Comparison of ENCODE assay signal across 32 mouse cellular contexts in the genomic region with DNA sequence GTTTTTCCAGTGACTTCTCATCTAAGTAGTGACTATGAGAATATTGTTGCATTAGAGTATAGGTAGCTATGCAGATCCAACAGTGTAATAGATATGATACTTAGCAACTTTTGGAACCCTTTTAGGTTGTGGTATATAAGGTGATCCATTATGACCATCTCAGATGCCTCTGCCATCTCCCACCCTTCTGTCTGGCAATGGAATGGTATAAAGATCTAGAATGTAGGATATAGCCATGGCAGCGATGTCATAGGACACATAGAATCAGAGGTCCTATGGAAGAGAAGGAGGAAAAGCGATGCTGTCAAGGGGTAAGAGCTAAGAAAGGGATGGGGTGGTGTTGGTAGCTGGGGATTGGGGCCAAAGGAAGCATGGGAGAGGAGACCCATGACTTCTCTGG. TPM values are rescaled to one million over a fixed set of nuclear protein-coding genes. Genes with fewer than 3 reads are reported as not detected.
DNase-seq lines count a peak whose midpoint lies in the region; ATAC-seq and TF ChIP-seq lines count a peak whose summit lies in the region.
"Had no signal": no experiment of that assay in that cellular context is flagged by ENCODE, and none has a peak within 500 bp of the region (broad histone marks: within the 10 kb centered on the region; RNA-seq: fewer than 3 reads in every experiment).

A gene (plus strand): TSS at position 301 of the 400 bp plus-strand sequence.

- no peak for TF ChIP-seq EP300 in liver, postnatal 0 days (IDR thresholded peaks at IDR 0.05; ENCODE audit: low read depth)

- H3K4me3 ChIP-seq in liver, embryonic 12.5 days = no peak within 1 kb of the TSS
- H3K4me3 ChIP-seq in liver, postnatal 0 days (ENCODE audit: low read depth, low read length) = no peak within 1 kb of the TSS
- H3K4me3 ChIP-seq in liver, embryonic 13.5 days (replicated peaks) = no peak within 1 kb of the TSS
- no peak within 1 kb of the TSS for H3K4me3 ChIP-seq in liver, embryonic 15.5 days (replicated peaks)
- H3K4me3 ChIP-seq: forebrain, embryonic 10.5 days; forebrain, embryonic 13.5 days; hindbrain, embryonic 10.5 days; hindbrain, embryonic 13.5 days had no signal

- no peak for ATAC-seq in liver, embryonic 12.5 days
- ATAC-seq in liver, postnatal 0 days = no peak
- 0 out of 2 replicates have a peak, but pooled peaks have one; percentile 2 for ATAC-seq in liver, embryonic 13.5 days (ENCODE audit: low read depth)
- ATAC-seq in liver, embryonic 15.5 days (ENCODE audit: insufficient read depth) = no peak
- ATAC-seq: activated CD4-positive, CD25-positive, alpha-beta regulatory T cell, adult 4 months; CD4-positive, CD25-positive, alpha-beta regulatory T cell, adult 4 months; forebrain, embryonic 13.5 days; forebrain, embryonic 16.5 days; hindbrain, embryonic 16.5 days had no signal

- H3K4me1 ChIP-seq in liver, embryonic 12.5 days = peaks cover 49% of the 10 kb centered on the region
- peaks cover 3% of the 10 kb centered on the region; the same call in 1 of the 2 replicates for H3K4me1 ChIP-seq in liver, postnatal 0 days (ENCODE audit: insufficient read depth)
- peaks cover 41% of the 10 kb centered on the region for H3K4me1 ChIP-seq in liver, embryonic 13.5 days (replicated peaks)
- H3K4me1 ChIP-seq in liver, embryonic 15.5 days (replicated peaks) = peaks cover 34% of the 10 kb centered on the region
- H3K4me1 ChIP-seq: forebrain, embryonic 10.5 days; forebrain, embryonic 13.5 days; hindbrain, embryonic 10.5 days; hindbrain, embryonic 13.5 days had no signal

- DNase-seq in liver, postnatal 0 days = no peak
- DNase-seq in liver, embryonic 13.5 days = no peak
- DNase-seq in ovary, postnatal 14 days (ENCODE audit: low spot score) = no peak
- DNase-seq in embryo, embryonic 9.5 days (ENCODE audit: extremely low spot score) = no peak
- DNase-seq: adrenal gland, adult 8-10 months; adrenal gland, postnatal 25 days; cerebellum, adult 11-12 months; cerebellum, adult 8-10 months; cerebellum, postnatal 10 days; cerebellum, postnatal 36 days; embryo, embryonic 11 days; gastrocnemius, postnatal 10 days; gastrocnemius, postnatal 36 days; heart, postnatal 36 days had no signal

- H3K4me2 ChIP-seq in liver, embryonic 12.5 days = no peak within 1 kb of the TSS
- H3K4me2 ChIP-seq in liver, postnatal 0 days (ENCODE audit: low read depth, low read length) = no peak within 1 kb of the TSS
- no peak within 1 kb of the TSS for H3K4me2 ChIP-seq in liver, embryonic 13.5 days
- H3K4me2 ChIP-seq in liver, embryonic 15.5 days = no peak within 1 kb of the TSS
- H3K4me2 ChIP-seq: forebrain, embryonic 13.5 days; heart, embryonic 11.5 days; hindbrain, embryonic 13.5 days had no signal

- H3K36me3 ChIP-seq in liver, embryonic 12.5 days = peaks cover 50% of the 10 kb centered on the region
- peaks cover 22% of the 10 kb centered on the region for H3K36me3 ChIP-seq in liver, postnatal 0 days (replicated peaks; ENCODE audit: insufficient read depth, low read length)
- H3K36me3 ChIP-seq in liver, embryonic 13.5 days = peaks cover 49% of the 10 kb centered on the region
- H3K36me3 ChIP-seq in liver, embryonic 15.5 days (replicated peaks) = peaks cover 53% of the 10 kb centered on the region
- H3K36me3 ChIP-seq: forebrain, embryonic 10.5 days; hindbrain, embryonic 10.5 days; hindbrain, embryonic 13.5 days had no signal

- H3K9ac ChIP-seq in liver, embryonic 12.5 days = no peak within 1 kb of the TSS
- no peak within 1 kb of the TSS for H3K9ac ChIP-seq in liver, postnatal 0 days (replicated peaks)
- no peak within 1 kb of the TSS for H3K9ac ChIP-seq in liver, embryonic 13.5 days
- no peak within 1 kb of the TSS for H3K9ac ChIP-seq in liver, embryonic 15.5 days
- H3K9ac ChIP-seq: forebrain, embryonic 13.5 days; hindbrain, embryonic 13.5 days had no signal

- TF ChIP-seq CTCF in liver, postnatal 0 days (IDR thresholded peaks at IDR 0.05; ENCODE audit: low read depth) = no peak

- H3K9me3 ChIP-seq in liver, embryonic 12.5 days (replicated peaks) = no peaks in the 10 kb centered on the region
- no peaks in the 10 kb centered on the region for H3K9me3 ChIP-seq in liver, postnatal 0 days (ENCODE audit: low read length)
- H3K9me3 ChIP-seq in liver, embryonic 13.5 days (replicated peaks) = no peaks in the 10 kb centered on the region
- no peaks in the 10 kb centered on the region for H3K9me3 ChIP-seq in liver, embryonic 15.5 days (replicated peaks)
- H3K9me3 ChIP-seq: forebrain, embryonic 10.5 days; forebrain, embryonic 13.5 days; hindbrain, embryonic 10.5 days; hindbrain, embryonic 13.5 days had no signal

- peak within 1 kb of the TSS; percentile 68 for H3K27ac ChIP-seq in liver, embryonic 12.5 days
- no peak within 1 kb of the TSS for H3K27ac ChIP-seq in liver, postnatal 0 days (ENCODE audit: low read depth)
- H3K27ac ChIP-seq in liver, embryonic 13.5 days = peak within 1 kb of the TSS; percentile 56
- peak within 1 kb of the TSS; percentile 67 for H3K27ac ChIP-seq in liver, embryonic 15.5 days (replicated peaks)
- H3K27ac ChIP-seq: forebrain, embryonic 10.5 days; forebrain, embryonic 13.5 days; hindbrain, embryonic 10.5 days; hindbrain, embryonic 13.5 days had no signal

- H3K27me3 ChIP-seq in liver, embryonic 12.5 days (replicated peaks) = peaks cover 6% of the 10 kb centered on the region
- H3K27me3 ChIP-seq in liver, postnatal 0 days (ENCODE audit: insufficient read depth, low read length) = no peaks in the 10 kb centered on the region
- H3K27me3 ChIP-seq in liver, embryonic 13.5 days = no peaks in the 10 kb centered on the region
- no peaks in the 10 kb centered on the region for H3K27me3 ChIP-seq in liver, embryonic 15.5 days
- H3K27me3 ChIP-seq: forebrain, embryonic 13.5 days; hindbrain, embryonic 13.5 days had no signal

- 84% methylated on average over 2 of the region's 2 CpGs for WGBS in liver, embryonic 12.5 days (ENCODE audit: insufficient replicate concordance)
- 87% methylated on average over 2 of the region's 2 CpGs for WGBS in liver, postnatal 0 days (ENCODE audit: insufficient replicate concordance)
- 94% methylated on average over 2 of the region's 2 CpGs for WGBS in liver, embryonic 13.5 days (ENCODE audit: insufficient replicate concordance)
- WGBS in liver, embryonic 15.5 days (ENCODE audit: insufficient replicate concordance) = 91% methylated on average over 2 of the region's 2 CpGs

RNA-seq across cellular contexts. Expression of the gene that starts here (rescaled TPM):
- polyA plus RNA-seq in liver, embryonic 12.5 days (2016; fragmentation: Nextera tagmentation; extraction: Ambion mirVana) = not detected in 2 replicates
- not detected in 2 replicates for polyA plus RNA-seq in liver, postnatal 0 days (2015; fragmentation: Nextera tagmentation; extraction: Ambion mirVana)
- not detected in 2 replicates for polyA plus RNA-seq in liver, embryonic 13.5 days (2015; fragmentation: Nextera tagmentation; extraction: Ambion mirVana)
- 0.12 TPM in 1 of 2 replicates, not detected in the other for polyA plus RNA-seq in liver, embryonic 15.5 days (2015; fragmentation: Nextera tagmentation; extraction: Ambion mirVana)
- polyA plus RNA-seq: activated CD4-positive, CD25-positive, alpha-beta regulatory T cell, adult 4 months; brain, embryonic 14.5 days; C2C12; CD4-positive, CD25-positive, alpha-beta regulatory T cell, adult 4 months; cortical plate, adult 2 months; embryonic facial prominence, embryonic 11.5 days; embryonic facial prominence, embryonic 14.5 days; forebrain, embryonic 10.5 days; forebrain, embryonic 13.5 days; forebrain, embryonic 16.5 days; heart, embryonic 11.5 days; heart, embryonic 14.5 days; heart, postnatal 0 days; hindbrain, embryonic 10.5 days; hindbrain, embryonic 13.5 days; hindbrain, embryonic 16.5 days had no signal

Comparison
In these comparisons a context has a peak if more than half of its experiments do, and no peak if none do; other contexts are left out.
1. Peak in ATAC-seq and H3K27ac ChIP-seq in liver, embryonic 13.5 days; RNA of the gene not detected or under 1 TPM.